Mouse (Mus musculus) E14TG2a.4 (cell line): ENCODE results near the gene Gxylt2.

Source experiments
- CTCF ChIP-seq: conservative IDR thresholded peaks from 2 replicates; pipeline ENCODE4 v1.5.1; 2014; ENCODE audit warnings: low read length
- NANOG ChIP-seq: IDR thresholded peaks from 2 replicates; pipeline ENCODE4 v1.6.1; 2014; ENCODE audit warnings: borderline replicate concordance, low read length, mixed read lengths

GRCm38 (mm10) chr6:100778595-100778994 is 74.1 kb downstream of the Gxylt2 start:
- no peak for TF ChIP-seq CTCF
- TF ChIP-seq NANOG = no peak
